Mouse (Mus musculus) large intestine, adult 2 months (tissue): ENCODE data around the gene Scube1. TPM values are rescaled to one million over a fixed set of nuclear protein-coding genes. Genes with fewer than 3 reads are reported as not detected.

Source experiments
- DNase-seq: peaks from one replicate; pipeline ENCODE4 v3.0.0-alpha.2; 2012; ENCODE audit warnings: low read depth, low spot score
- WGBS: fragments of 180-500 bp; shearing (Covaris S2); methylation state at CpG from one replicate; pipeline ENCODE4 v1.1.7; 2018; 5-methylcytosine and 5-hydroxymethylcytosine counted together
- polyA plus RNA-seq: library from polyadenylated mRNA; depleted of rRNA; stranded (reverse); fragments of >200 nt; gene quantifications from 2 replicates; pipeline ENCODE4 v1.2.3, GENCODE M21; 2012

Scube1 gene
- polyA plus RNA-seq, 1 experiment = 8.3 TPM

- WGBS = 67% methylated on average over 6 of the region's 6 CpGs
Observed at GRCm38 (mm10) chr15:83574731-83575351, 150.0 kb downstream of the Scube1 start.

GRCm38 (mm10) chr15:83573606-83574005 is 151.2 kb downstream of the Scube1 start:
- no peak for DNase-seq
- 97% methylated on average over 12 of the region's 12 CpGs for WGBS

More at GRCm38 (mm10) chr15:83574731-83575351, 150.0 kb downstream of the Scube1 start:
- DNase-seq = no peak

- no peak for DNase-seq
- WGBS = 73% methylated on average over 4 of the region's 4 CpGs
Observed at GRCm38 (mm10) chr15:83572132-83572531, 152.7 kb downstream of the Scube1 start.

- WGBS = 74% methylated on average over 5 of the region's 5 CpGs
- DNase-seq = no peak
Observed at GRCm38 (mm10) chr15:83571636-83572035, 153.2 kb downstream of the Scube1 start.

- DNase-seq = no peak
- 59% methylated on average over 2 of the region's 2 CpGs for WGBS
Observed at GRCm38 (mm10) chr15:83570641-83571040, 154.2 kb downstream of the Scube1 start.

- no peak for DNase-seq
- 75% methylated on average over 11 of the region's 11 CpGs for WGBS
Observed at GRCm38 (mm10) chr15:83569682-83570081, 155.1 kb downstream of the Scube1 start.

GRCm38 (mm10) chr15:83568544-83568943 is 156.3 kb downstream of the Scube1 start:
- DNase-seq = no peak
- 92% methylated on average over 5 of the region's 5 CpGs for WGBS

- 92% methylated on average over 3 of the region's 3 CpGs for WGBS
- no peak for DNase-seq
Observed at GRCm38 (mm10) chr15:83567728-83568127, 157.1 kb downstream of the Scube1 start.

GRCm38 (mm10) chr15:83566006-83566405 is 158.8 kb downstream of the Scube1 start:
- DNase-seq = no peak
- WGBS = 58% methylated on average over 5 of the region's 5 CpGs

- peak; percentile 36 for DNase-seq
- 54% methylated on average over 3 of the region's 3 CpGs for WGBS
Observed at GRCm38 (mm10) chr15:83565434-83565833, 159.4 kb downstream of the Scube1 start.

- 1% methylated on average over 27 of the region's 27 CpGs for WGBS
- DNase-seq = peak; percentile 46
Observed at GRCm38 (mm10) chr15:83563857-83564651, 160.8 kb downstream of the Scube1 start.

- DNase-seq = peak; percentile 47
- under 1% methylated on average over 28 of the region's 28 CpGs for WGBS
Observed at GRCm38 (mm10) chr15:83563327-83563856, 161.4 kb downstream of the Scube1 start, which contains the start of the genes Tspo and Mcat. Gene Tspo (plus strand): TSS chr15:83563592. Gene Mcat (minus strand): TSS chr15:83563787.

GRCm38 (mm10) chr15:83562626-83563270 is 162.1 kb downstream of the Scube1 start:
- WGBS = 26% methylated on average over 15 of the region's 15 CpGs
- peak; percentile 50 for DNase-seq

GRCm38 (mm10) chr15:83560941-83561477 is 163.8 kb downstream of the Scube1 start:
- 68% methylated on average over 5 of the region's 5 CpGs for WGBS
- DNase-seq = no peak

GRCm38 (mm10) chr15:83555161-83555974 is 169.5 kb downstream of the Scube1 start:
- DNase-seq = peak; percentile 61
- WGBS = under 1% methylated on average over 74 of the region's 74 CpGs
